Mouse (Mus musculus) embryonic facial prominence, embryonic 12.5 days (tissue): Measurements from ENCODE around the gene Rapgef4. TPM values are rescaled to one million over a fixed set of nuclear protein-coding genes. Genes with fewer than 3 reads are reported as not detected.

ENCODE experiments used
- ATAC-seq: fragments of 200-750 bp; cut with Nextera tagmentation; 2 replicates; pipeline ENCODE4 v1.8.0; 2017; ENCODE audit not compliant: insufficient number of reproducible peaks, insufficient read depth, low FRiP score, low TSS enrichment
- H3K27ac ChIP-seq: fragments of 300-500 bp; sonication (generic); 2 replicates; pipeline ENCODE4 v1.5.1; 2016; ENCODE audit warnings: mild to moderate bottlenecking
- H3K27me3 ChIP-seq: fragments of 300-500 bp; sonication (generic); 2 replicates; pipeline ENCODE4 v1.6.1; 2016; ENCODE audit warnings: mild to moderate bottlenecking, moderate library complexity
- H3K36me3 ChIP-seq: fragments of 300-500 bp; sonication (generic); 2 replicates; pipeline ENCODE4 v1.6.1; 2016; ENCODE audit warnings: mild to moderate bottlenecking
- H3K4me1 ChIP-seq: fragments of 300-500 bp; sonication (generic); 2 replicates; pipeline ENCODE4 v1.6.1; 2016
- H3K4me2 ChIP-seq: fragments of 300-500 bp; sonication (generic); replicated peaks from 2 replicates; pipeline ENCODE4 v1.6.1; 2016; ENCODE audit warnings: mild to moderate bottlenecking, moderate library complexity
- H3K4me3 ChIP-seq: fragments of 300-500 bp; sonication (generic); 2 replicates; pipeline ENCODE4 v1.5.1; 2016; ENCODE audit warnings: mild to moderate bottlenecking
- H3K9ac ChIP-seq: fragments of 300-500 bp; sonication (generic); 2 replicates; pipeline ENCODE4 v1.6.1; 2016; ENCODE audit warnings: mild to moderate bottlenecking, moderate library complexity
- H3K9me3 ChIP-seq: fragments of 300-500 bp; sonication (generic); 2 replicates; pipeline ENCODE4 v1.6.1; 2016; ENCODE audit warnings: mild to moderate bottlenecking, moderate library complexity
- WGBS: fragments of 180-500 bp; shearing (Covaris S2); methylation state at CpG from one replicate; pipeline ENCODE4 v1.1.7; 2016; 5-methylcytosine and 5-hydroxymethylcytosine counted together
- polyA plus RNA-seq: library from polyadenylated mRNA; unstranded; fragments of >200 nt; fragmentation: Nextera tagmentation; extraction: Ambion mirVana; gene quantifications from 2 replicates; pipeline ENCODE4 v1.2.1, GENCODE M21; 2016

Gene Rapgef4
- polyA plus RNA-seq, 1 experiment from 2014 or later: 3.1 TPM

GRCm38 (mm10) chr2:72159281-72159680 lies 178.2 kb downstream of the Rapgef4 start:
- H3K9ac ChIP-seq: no peak overlapping the region
- H3K9me3 ChIP-seq: no peaks in the 10 kb centered on the region
- H3K27ac ChIP-seq: no peak overlapping the region
- 70% methylated on average over 6 of the region's 6 CpGs for WGBS
- ATAC-seq: no peak
- H3K4me3 ChIP-seq: no peak overlapping the region
- H3K4me1 ChIP-seq: peaks cover 5% of the 10 kb centered on the region
- H3K4me2 ChIP-seq: no peak overlapping the region
- H3K36me3 ChIP-seq: no peaks in the 10 kb centered on the region
- no peaks in the 10 kb centered on the region for H3K27me3 ChIP-seq

GRCm38 (mm10) chr2:72165136-72165854 lies 184.3 kb downstream of the Rapgef4 start:
- no peak for ATAC-seq
- Histone ChIP-seq H3K4me3 (no peak overlapping the region), H3K4me2 (no peak overlapping the region), H3K27me3 (no peaks in the 10 kb centered on the region), H3K9me3 (no peaks in the 10 kb centered on the region), H3K27ac (no peak overlapping the region), H3K4me1 (peaks cover 17% of the 10 kb centered on the region), H3K9ac (no peak overlapping the region), H3K36me3 (no peaks in the 10 kb centered on the region)
- 82% methylated on average over 5 of the region's 5 CpGs for WGBS

DNA sequence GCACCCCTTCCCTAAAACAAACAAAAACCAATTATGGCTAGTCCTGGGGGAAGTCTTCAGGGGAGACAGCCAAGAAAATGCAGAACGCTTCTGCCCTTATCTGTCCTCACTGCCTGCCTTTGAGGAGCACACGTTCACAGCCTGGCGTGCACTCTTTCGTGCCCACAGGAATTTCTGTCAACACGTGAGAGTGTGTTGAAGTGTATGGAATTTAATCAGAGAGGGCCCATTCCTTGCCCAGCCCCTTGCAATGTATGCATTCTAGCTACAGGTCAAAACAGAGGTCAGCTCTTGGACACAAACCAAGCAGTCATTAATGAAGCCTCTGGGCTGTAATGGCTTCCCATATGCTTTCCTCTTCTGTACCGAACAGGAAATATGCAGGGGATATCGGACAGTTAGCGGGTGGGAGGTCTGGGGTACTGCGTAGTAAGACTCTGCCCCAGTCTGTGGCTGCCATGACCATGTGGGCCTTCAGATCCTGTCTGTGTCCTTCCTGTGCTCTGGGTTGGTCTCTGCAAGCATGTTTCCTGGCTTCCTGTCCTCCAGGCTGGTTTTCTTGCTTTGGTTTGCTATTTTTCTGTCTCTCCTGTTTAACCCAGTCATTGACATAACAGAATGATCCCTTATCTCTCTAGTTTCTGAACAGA lies 188.5 kb downstream of the Rapgef4 start:
- no peaks in the 10 kb centered on the region for H3K9me3 ChIP-seq
- WGBS: 51% methylated on average over 9 of the region's 9 CpGs
- peak overlapping the region; percentile 37; the same call in 1 of the 2 replicates for H3K27ac ChIP-seq
- no peaks in the 10 kb centered on the region for H3K27me3 ChIP-seq
- no peak overlapping the region for H3K4me2 ChIP-seq
- no peak overlapping the region for H3K4me3 ChIP-seq
- no peaks in the 10 kb centered on the region for H3K36me3 ChIP-seq
- H3K9ac ChIP-seq: no peak overlapping the region
- no peak for ATAC-seq
- H3K4me1 ChIP-seq: peaks cover 17% of the 10 kb centered on the region

DNA sequence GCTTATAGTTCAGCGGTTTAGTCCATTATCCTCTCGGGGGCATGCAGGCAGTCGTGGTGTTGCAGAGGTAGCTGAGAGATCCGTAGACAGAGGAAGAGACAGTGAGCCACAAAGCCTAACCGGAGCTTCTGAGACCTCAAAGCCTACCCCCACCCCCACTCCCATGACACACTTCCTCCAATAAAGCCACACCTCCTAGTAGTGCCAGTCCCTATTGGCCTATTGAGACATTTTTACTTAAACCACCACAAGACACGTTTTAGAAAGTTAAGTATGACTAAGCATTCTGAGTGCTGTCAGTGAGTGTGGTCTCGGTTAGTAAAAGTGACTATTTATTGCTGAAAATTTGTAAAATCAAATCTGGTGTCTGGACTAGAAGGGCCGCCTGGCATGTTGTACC lies 189.5 kb downstream of the Rapgef4 start:
- Histone ChIP-seq H3K9ac (no peak overlapping the region), H3K9me3 (no peaks in the 10 kb centered on the region), H3K4me2 (no peak overlapping the region), H3K4me3 (no peak overlapping the region), H3K4me1 (peaks cover 20% of the 10 kb centered on the region), H3K36me3 (no peaks in the 10 kb centered on the region), H3K27me3 (no peaks in the 10 kb centered on the region), H3K27ac (no peak overlapping the region)
- ATAC-seq: no peak
- WGBS: 86% methylated on average over 8 of the region's 8 CpGs

- H3K27me3 ChIP-seq: no peaks in the 10 kb centered on the region
- no peak for ATAC-seq
- H3K4me2 ChIP-seq: no peak overlapping the region
- WGBS: 86% methylated on average over 5 of the region's 5 CpGs
- H3K9me3 ChIP-seq: no peaks in the 10 kb centered on the region
- H3K4me3 ChIP-seq: no peak overlapping the region
- peaks cover 25% of the 10 kb centered on the region for H3K4me1 ChIP-seq
- H3K27ac ChIP-seq: no peak overlapping the region
- no peaks in the 10 kb centered on the region for H3K36me3 ChIP-seq
- no peak overlapping the region for H3K9ac ChIP-seq
These were observed 190.2 kb downstream of the Rapgef4 start for GRCm38 (mm10) chr2:72171204-72171603.

GRCm38 (mm10) chr2:72173010-72173409 lies 192.0 kb downstream of the Rapgef4 start:
- H3K9me3 ChIP-seq: no peaks in the 10 kb centered on the region
- H3K4me1 ChIP-seq: peaks cover 26% of the 10 kb centered on the region
- no peak overlapping the region for H3K9ac ChIP-seq
- H3K27ac ChIP-seq: no peak overlapping the region
- H3K27me3 ChIP-seq: no peaks in the 10 kb centered on the region
- H3K4me3 ChIP-seq: no peak overlapping the region
- no peak overlapping the region for H3K4me2 ChIP-seq
- no peaks in the 10 kb centered on the region for H3K36me3 ChIP-seq
- no peak for ATAC-seq
- 76% methylated on average over 3 of the region's 3 CpGs for WGBS

GRCm38 (mm10) chr2:72173844-72174243 lies 192.8 kb downstream of the Rapgef4 start:
- H3K4me2 ChIP-seq: no peak overlapping the region
- no peaks in the 10 kb centered on the region for H3K36me3 ChIP-seq
- no peak overlapping the region for H3K4me3 ChIP-seq
- no peak overlapping the region for H3K9ac ChIP-seq
- H3K9me3 ChIP-seq: no peaks in the 10 kb centered on the region
- 37% methylated on average over 4 of the region's 4 CpGs for WGBS
- ATAC-seq: no peak
- H3K27ac ChIP-seq: no peak overlapping the region
- no peaks in the 10 kb centered on the region for H3K27me3 ChIP-seq
- H3K4me1 ChIP-seq: peaks cover 23% of the 10 kb centered on the region

GRCm38 (mm10) chr2:72175536-72175935 lies 194.5 kb downstream of the Rapgef4 start:
- Histone ChIP-seq H3K4me2 (no peak overlapping the region), H3K36me3 (no peaks in the 10 kb centered on the region), H3K9ac (no peak overlapping the region), H3K27ac (no peak overlapping the region), H3K27me3 (no peaks in the 10 kb centered on the region), H3K9me3 (no peaks in the 10 kb centered on the region), H3K4me1 (peaks cover 13% of the 10 kb centered on the region), H3K4me3 (no peak overlapping the region)
- ATAC-seq: no peak
- WGBS: 56% methylated on average over 7 of the region's 7 CpGs

DNA sequence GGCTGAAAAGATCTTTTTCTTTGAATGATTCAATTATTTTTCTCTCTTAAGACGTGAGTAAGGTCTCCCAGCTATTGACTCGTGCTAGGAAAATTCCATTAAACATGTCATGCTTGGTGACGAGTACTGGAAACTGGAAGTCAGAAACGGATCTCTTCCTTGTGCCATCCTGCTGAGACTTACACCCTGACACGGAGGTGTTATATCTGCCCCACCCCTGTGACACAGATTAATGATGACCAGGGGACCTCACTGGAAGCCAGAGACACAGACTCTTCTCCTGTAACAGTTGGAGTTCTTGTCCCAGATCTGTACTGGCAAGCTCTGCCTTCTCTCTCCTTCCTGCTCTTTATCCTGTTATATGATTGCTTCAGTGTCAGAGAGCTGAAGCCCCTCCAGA lies 194.9 kb downstream of the Rapgef4 start:
- H3K36me3 ChIP-seq: no peaks in the 10 kb centered on the region
- no peak overlapping the region for H3K4me2 ChIP-seq
- H3K4me3 ChIP-seq: no peak overlapping the region
- no peak for ATAC-seq
- WGBS: 30% methylated on average over 5 of the region's 5 CpGs
- no peaks in the 10 kb centered on the region for H3K27me3 ChIP-seq
- H3K9me3 ChIP-seq: no peaks in the 10 kb centered on the region
- no peak overlapping the region for H3K9ac ChIP-seq
- no peak overlapping the region for H3K27ac ChIP-seq
- H3K4me1 ChIP-seq: peaks cover 13% of the 10 kb centered on the region

DNA sequence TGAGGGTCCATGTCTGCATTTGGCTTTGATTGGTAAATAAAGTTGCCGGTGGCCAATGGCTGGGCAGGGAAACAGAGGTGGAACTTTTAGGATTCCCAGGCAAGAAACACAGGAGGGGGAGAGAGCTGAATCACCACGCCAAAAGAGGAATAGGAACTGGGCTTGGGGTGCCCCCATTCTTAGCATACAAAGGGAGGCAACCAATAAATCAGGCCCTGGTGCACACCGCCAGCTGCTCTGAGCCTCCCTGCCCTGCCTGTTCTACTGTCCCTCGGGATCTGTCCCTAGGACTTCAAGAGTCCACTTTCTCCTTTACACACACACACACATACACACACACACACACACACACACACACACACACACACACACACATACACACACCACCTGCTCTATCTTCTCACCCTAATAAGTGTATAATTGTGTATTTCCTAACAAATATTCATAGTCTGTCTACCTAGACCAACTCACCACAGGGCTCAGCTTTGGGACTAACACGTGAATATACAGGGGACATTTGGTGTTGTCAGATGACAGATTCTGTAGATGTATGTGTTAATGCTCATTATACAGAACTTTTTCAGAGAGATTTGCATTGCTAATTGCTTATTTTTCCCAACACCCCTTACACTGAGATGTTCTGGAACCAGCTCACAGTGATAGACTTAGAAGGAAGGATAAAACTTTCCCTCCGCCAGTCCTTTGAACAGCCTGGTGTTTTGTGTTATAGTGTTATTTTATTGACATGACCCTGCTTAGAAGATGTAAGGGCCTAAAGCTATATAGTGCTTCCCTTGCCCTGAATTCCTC lies 196.4 kb downstream of the Rapgef4 start:
- no peak for ATAC-seq
- H3K36me3 ChIP-seq: no peaks in the 10 kb centered on the region
- peaks cover 13% of the 10 kb centered on the region for H3K4me1 ChIP-seq
- no peak overlapping the region for H3K4me2 ChIP-seq
- H3K9me3 ChIP-seq: no peaks in the 10 kb centered on the region
- no peak overlapping the region for H3K27ac ChIP-seq
- H3K27me3 ChIP-seq: no peaks in the 10 kb centered on the region
- H3K9ac ChIP-seq: no peak overlapping the region
- no peak overlapping the region for H3K4me3 ChIP-seq
- 76% methylated on average over 6 of the region's 6 CpGs for WGBS

GRCm38 (mm10) chr2:72178025-72178424 lies 197.0 kb downstream of the Rapgef4 start:
- Histone ChIP-seq H3K4me2 (no peak overlapping the region), H3K36me3 (no peaks in the 10 kb centered on the region), H3K9ac (no peak overlapping the region), H3K9me3 (no peaks in the 10 kb centered on the region), H3K4me1 (peaks cover 13% of the 10 kb centered on the region), H3K27ac (no peak overlapping the region), H3K4me3 (no peak overlapping the region), H3K27me3 (no peaks in the 10 kb centered on the region)
- ATAC-seq: no peak
- WGBS: 87% methylated on average over 4 of the region's 4 CpGs

- Histone ChIP-seq H3K4me3 (no peak overlapping the region), H3K4me2 (no peak overlapping the region), H3K27ac (no peak overlapping the region), H3K27me3 (no peaks in the 10 kb centered on the region), H3K4me1 (peaks cover 13% of the 10 kb centered on the region), H3K9me3 (no peaks in the 10 kb centered on the region), H3K36me3 (no peaks in the 10 kb centered on the region), H3K9ac (no peak overlapping the region)
- no peak for ATAC-seq
- 79% methylated on average over 11 of the region's 11 CpGs for WGBS
These were observed 197.5 kb downstream of the Rapgef4 start for GRCm38 (mm10) chr2:72178515-72178914.
